Mouse (Mus musculus) ES-CJ7 (cell line): ENCODE measurements around the gene Ank3.

ENCODE experiments used
- DNase-seq: peaks from one replicate; pipeline ENCODE4 v3.0.0; 2011; ENCODE audit warnings: low read depth, low spot score

Ank3 gene

DNA sequence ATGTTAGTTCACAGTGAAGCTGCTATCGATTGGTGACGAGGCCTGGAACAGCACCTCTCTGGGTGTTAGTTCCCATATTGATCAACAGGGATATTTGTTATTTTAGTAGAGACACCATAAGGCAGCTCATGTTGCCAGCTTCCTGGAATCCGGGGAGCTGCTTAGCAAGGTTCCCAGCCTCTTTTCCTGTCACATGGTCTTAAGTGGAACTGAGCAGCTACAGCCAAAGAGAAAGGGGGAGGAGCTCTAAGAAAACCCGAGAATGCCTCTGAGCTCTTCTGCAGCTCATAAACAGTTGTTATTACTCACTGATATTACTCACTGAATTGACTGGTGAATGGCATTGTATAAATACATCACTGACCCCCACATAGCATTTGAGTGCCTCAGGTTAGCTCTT, 318.3 kb downstream of the Ank3 start:
- no peak for DNase-seq

DNA sequence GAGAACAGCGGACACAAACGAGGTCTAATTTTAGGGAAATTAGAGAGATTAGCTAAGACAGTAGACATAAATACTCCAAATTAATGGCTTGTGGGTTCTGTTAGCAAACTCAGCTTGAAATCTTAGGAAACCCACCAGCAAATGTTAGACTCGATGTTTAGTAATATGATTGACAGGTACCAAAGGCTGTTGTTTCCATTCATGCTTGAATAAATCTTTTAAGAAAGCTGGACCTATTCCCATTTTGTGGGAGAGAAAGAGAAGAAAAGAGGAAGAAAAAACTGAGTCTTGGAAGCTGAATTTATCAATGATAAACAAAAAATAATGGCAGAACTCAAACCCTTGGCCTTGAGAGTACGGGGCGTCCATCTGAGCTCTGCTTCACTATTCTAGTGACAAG, 320.8 kb downstream of the Ank3 start:
- no peak for DNase-seq

DNA sequence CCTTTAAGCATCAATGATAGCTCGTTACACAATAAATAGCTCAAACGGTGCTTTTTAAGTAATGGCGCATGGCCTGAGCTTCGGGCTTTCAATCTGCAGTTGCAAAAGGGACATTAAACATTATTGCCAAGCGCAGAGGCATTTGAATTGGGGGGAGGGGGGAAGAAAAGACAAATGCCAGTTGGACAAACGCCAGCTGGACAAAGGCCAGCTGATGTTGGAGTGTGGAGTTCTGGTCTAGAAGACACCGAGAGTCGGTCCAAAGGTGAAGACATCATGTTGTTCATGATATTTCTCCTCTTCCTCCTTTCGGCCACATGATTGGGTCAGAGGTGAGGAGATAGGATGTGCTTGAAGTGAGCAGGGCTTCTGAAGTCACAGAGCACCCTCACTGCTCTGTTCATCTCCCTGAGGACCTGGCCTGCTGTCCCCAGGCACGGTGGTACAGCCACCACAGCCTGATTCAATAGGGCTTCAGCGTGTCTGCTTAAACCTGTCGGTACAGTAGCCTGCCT, 321.4 kb downstream of the Ank3 start:
- DNase-seq = no peak

DNA sequence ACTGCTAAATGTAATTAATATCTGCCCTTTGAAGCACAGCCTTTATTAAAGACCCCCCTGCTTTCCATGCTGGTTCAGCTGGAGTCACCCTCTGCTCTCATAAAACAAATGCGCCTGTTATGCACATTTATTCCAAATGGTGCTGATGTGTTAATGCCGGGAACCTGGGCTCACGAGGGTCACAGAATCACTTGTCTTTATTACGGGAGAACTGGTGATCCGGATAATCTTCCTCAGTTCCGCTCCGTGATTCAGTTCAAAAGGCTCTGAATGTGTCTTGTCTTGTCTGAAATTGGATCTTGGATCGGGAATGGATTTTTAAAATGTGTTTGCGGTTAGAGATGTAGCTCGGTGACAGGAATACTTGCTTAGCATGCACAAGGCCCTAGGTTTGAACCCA, 321.9 kb downstream of the Ank3 start:
- no peak for DNase-seq

DNA sequence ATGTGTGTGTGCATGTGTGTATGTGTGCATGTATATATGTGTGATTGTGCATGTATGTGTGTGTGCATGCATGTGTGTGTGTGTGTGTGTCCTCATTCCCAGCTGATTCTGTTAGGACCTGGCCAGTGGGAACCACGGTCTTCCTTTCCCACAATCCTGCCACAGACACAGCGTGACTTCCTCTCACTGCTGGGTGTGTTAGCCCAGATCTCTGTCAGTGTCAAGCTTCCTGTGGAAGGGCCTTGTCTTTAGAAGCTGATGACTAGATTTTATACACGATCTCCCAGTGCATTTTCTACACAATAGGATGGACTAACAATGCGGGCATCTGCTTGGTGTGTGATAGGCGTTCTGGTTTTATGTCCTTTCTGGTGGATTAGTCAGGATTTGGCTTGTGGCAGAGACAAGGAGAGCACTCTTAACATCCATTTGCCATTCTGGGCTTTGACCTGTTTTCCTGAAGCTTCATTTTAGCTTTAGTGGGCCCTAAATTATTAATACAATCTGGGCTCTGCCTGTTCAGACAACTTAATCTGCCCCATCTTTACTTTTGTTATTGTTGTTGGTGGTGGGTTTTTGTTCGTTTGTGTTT, 322.4 kb downstream of the Ank3 start:
- no peak for DNase-seq

DNA sequence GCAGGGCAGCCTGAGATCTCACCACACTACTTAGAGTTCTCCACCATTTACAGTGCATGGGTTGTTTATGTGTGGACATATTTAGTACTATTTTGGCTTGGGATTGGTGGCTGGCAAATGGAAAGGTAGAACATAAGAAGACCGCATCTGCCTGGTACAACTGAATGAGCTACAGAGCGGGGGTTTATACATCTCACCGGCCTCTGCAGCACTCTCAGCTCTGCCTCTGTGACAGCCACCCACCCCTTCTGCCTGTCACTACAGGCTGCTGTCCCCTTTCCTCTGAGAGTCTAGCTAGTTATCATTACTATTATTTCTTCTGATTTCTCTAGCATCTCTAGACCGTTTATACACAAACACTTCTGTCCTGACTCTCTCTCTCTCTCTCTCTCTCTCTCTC, 325.6 kb downstream of the Ank3 start:
- DNase-seq = no peak

DNA sequence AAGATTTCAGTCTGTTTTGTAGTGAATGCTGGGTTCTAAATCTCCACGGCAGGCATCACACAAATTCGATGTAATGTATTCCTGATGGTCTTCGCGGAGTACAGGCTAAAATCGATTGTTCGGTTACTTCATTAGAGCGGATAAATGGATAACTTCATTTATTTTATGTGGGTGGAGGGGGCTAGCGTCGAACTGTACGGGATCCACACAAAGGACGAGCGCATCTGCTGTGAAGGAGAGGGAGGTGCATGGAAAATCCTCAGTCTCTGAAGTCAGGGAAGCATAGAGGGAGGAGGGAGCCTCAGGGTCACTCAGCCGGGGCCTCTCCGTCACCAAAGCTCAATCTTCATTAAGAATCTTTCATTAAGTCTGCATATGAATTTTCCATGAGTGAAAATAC, 326.5 kb downstream of the Ank3 start:
- no peak for DNase-seq

DNA sequence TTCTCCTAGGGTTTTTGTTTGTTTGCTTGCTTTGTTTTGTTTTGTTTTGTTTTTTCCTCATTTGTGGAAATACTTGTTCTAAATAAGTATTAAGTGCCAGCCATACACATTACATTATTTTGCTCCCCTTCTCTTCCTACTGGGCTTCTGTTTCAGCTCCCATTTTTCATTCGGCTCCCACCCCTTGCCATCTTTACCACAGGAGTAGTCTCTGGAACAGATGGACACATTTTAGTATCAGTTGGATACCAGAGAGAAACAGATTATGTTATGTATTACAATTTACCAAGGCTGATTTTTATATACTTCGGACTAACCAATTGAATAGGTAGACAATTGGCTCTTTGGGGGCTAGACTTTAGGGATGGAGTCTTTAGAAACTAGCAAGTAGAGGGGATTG, 327.7 kb downstream of the Ank3 start:
- DNase-seq = no peak

DNA sequence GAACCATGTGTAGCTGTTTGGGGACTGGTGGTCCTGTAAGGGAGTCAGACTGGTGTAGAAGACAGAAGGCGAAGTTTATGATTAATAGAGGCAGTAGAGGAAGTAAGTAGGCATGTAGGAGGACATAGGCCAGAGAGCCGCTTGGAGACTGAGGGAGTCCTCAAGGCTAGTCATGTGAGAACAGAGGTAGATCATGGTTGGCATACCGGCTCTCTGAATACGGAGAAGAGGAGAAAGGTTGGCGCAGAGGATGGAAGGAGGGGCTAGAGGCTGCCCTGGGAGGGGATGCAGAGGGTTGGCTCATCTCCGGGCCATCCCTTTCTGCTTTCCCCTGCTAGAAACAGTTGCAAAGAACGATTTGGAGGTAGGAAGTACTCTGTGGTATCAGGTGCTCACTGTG, 328.2 kb downstream of the Ank3 start:
- DNase-seq = no peak

DNA sequence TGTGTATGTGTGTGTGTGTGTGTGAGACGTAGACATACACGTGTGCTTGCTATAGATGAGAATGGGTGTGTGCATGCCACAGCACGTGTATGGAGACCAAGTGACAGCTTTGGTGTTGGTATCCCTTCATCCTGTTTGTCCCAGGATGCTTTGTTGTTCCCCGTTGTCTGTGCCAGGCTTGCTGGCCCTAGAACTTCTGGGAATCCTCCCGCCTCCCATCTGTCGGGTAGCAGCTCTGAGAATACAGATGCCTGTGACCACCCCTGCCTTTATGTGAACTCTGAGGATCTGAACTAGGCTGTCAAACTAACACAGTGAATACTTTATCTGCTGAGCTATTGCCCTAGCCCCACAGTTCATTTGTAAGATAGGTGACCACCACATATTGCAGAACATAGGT, 330.3 kb downstream of the Ank3 start:
- no peak for DNase-seq

DNA sequence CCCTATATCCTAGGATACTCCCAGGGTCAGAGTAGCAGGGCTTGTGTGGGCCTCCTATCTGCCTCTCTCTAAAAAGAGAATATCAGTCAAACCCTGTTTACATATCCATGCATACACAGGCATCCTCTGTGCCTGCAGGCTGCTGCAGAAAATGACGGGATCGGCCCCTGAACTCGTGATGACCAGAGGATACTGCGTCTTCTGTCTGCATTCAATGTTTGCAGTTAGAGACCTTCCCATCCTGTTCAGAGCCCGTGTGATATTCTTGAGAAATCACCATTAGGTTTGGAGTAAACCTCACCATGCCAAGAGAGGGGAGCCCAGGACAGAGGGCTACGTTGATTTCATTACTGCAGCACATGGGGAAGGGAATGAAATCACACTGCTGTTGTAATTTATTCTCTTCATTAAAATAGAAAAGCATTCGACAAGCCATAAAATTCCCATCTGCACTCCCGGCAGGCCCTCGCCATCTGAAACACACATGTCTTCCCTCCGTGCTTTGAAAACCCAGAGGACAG, 331.8 kb downstream of the Ank3 start:
- no peak for DNase-seq

DNA sequence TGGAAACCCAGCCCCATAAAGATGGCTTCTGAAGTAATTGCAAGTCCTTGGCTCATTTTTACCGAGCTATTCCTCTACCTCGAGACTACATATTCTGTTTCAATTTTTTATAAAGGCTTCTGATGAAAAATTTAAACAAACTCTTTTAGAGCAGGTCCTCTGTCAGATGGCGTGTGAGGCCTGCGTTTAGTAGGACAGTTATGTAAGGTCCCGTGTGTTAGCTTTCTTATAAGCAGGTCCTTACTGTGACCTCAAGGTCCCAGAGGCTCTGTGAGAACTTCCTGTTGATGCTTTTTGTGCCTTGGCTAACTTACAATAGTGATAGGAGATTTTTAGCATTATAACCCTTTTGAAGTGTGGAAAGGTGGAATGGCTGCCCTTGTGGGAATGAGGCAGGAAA, 332.8 kb downstream of the Ank3 start:
- no peak for DNase-seq

DNA sequence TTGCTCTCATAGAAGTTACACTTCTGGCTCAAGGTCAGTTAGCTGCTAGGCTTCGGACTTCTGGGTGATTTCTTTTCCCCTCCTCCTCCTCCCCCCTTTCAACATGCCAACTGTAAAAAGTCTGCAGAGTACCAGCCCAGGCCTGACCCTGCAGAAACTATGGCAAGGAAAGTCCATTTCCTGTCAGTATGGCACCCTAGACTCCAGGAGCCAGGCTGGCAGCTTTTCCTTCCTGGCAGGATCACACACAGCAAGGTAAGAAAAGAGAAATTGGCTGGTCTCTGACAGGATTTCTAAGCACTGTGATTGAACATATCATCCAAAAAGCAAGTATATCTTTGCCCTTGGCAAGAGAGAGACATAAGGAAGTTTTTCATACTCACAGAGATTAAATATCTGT, 333.3 kb downstream of the Ank3 start:
- no peak for DNase-seq

DNA sequence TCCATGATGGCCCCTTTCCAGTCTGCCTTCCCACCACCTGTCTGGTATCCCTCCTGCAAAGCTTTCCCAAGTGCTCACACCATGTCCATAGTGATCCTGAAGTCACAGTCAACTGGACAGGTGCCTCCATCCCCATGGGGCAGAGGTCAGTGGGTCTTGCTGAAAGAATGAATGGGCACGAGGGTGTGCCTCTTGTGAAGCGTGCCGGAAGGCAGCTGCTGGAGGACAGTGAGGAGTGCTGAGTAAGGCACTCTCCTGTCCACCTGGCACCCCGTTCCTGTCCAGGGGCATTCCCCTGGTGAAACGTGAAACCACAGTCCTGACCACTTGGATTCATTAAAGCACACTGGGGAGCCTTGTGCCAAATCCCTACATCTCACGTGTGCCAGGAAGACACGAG, 337.7 kb downstream of the Ank3 start:
- DNase-seq = no peak

DNA sequence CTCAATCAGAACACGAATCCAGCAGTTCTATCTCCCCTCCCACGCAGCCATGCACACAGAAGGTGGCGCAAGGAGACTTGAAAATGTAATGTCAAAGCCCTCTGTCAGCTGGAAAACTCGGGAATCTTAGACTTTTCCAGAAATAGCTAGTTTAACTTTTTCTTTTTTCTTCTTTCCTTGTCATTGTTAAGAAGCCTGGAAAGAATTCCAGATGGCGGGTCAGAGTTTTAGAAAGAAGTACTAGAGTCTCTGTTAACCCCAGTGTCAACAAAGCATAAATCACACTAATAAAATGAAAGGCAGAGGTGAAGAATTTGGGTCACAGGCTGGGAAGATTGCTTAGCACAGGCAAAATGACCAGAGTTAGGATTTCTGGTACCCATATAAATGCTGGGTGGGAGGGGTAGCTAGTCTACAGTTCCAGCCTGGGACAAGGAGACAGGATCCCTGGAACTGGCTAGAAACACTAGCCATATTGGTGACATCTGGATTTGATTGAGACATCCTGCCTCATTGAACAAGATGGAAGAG, 340.2 kb downstream of the Ank3 start:
- DNase-seq = no peak

DNA sequence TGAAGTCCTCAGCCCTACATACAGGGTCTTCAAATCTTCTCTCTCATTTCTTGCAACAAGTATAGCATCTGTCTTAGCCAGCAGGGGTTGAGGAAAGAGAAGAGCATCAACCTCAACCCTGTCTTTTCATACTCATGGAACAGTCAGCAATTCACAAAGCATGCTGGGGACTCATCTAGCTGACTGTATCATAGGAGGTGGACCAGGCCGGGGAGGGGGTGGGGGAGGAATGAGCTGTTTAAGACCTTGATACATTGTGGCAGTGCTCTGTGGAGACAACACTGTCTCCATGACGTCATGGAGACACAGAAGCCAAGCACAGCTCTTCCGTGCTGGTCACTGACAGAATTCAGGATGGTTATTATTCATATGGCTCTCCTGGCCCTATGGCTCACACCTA, 344.0 kb downstream of the Ank3 start:
- no peak for DNase-seq

DNA sequence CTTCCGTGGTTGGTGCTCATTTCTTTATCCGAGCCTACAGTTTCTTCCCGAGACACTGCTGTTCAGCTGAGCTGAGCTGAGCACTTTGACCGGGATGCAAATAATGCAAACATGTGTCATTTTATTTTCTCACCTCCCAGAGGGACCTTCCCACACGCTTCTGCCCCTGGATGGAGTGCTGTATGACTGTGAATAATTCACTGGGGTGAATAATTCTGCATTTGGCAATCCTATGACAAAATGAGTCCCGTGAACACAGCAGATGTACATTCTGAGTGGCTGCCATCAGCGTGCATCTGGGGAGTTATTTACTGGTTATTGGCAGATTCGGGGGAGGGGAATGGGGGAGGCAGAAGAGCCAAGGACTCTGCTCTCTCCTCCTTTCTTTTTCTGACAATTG, 345.6 kb downstream of the Ank3 start:
- DNase-seq = no peak

DNA sequence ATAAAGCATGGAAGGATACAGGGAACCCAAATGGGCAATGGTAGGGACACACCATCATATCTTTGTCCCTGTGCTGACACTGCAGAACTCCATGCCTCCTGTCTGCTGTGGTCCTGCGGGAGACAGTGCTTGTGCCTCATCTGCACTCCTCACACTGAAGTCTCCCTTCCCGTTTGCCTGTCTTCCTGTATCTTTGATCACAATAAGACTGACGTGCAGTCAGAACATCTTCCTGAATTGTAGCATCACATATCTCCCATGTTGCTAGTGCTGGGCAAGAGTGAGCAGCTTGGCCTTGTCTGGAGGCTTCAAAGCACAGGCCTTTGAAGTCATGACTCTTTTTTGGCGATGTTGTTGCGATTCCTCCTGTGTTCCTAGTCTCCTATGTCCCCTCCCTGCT, 346.3 kb downstream of the Ank3 start:
- DNase-seq = no peak

DNA sequence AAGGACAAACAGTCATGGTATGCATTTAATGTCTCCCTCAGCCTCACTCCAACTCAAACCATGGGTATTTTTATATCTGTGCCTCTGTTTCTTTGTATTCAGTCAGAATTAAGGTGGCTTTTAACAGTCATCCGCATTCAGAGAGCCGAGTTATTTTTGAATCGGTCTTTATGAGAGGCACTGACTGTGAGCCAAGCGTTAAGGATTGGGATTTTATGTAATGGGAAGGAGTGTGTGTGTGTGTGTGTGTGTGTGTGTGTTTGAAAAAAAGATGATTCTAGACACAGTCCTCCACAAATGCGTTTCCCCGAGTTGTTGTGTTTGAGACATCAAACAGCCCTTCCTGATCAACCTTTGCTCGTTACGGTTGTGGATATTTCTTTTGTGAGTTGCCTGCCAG, 347.7 kb downstream of the Ank3 start:
- no peak for DNase-seq

DNA sequence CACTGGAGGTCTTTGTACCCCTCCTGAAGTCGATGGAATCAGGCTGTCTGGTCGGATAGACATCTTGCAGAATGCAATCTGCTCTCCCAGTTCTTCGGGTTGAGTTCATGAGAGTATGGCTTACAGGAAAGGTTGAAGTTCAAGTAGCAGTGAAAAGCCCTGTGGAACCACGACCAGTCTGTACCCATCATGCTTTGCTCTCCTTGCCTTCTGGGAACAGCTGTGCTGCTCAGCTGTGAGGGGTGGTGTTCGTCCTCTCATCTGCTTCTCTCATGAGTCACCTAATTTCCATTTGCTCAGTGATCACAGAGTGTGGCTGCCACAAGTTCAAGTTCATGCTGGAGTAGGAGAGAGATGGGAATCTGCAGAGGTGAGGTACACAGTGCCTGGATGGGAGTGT, 348.2 kb downstream of the Ank3 start:
- DNase-seq = no peak

DNA sequence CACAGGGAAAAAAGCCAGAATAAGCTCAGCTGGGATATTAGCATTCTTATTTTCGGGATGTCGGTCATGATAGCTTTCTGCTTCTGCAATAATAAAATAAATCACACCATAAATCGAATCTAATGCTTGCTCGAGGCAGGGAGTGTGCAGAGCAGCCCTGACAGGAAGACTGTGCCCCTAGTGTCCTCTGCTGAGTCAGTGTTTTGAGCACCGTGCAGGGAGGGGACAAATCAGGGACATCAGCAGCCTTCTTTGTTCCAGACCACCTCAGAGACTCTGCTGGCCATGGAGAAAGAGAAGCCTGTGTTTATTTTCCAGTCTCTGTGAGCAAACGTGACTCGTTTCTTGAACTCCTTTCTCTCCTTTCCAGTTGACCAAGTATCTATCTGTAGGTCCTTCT, 352.8 kb downstream of the Ank3 start:
- no peak for DNase-seq

DNA sequence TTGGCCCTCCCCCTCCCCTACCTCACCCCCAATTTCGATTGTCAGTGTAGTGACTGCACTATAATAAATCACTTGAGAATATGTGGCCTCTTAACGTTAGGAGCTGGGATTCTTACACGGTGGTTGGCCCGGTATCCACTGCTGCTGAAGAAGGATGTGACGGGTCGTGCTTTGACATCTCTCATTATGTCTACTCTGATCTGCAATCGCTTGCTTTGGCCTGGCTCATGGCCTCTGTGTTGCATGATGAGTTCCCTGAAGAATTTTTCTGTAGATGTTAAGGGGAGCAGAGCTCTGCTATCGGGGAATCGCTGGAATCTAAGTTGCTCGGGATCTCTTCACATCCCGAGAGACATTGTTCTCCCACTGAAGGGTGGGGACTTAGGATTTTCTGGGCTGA, 354.9 kb downstream of the Ank3 start:
- no peak for DNase-seq

DNA sequence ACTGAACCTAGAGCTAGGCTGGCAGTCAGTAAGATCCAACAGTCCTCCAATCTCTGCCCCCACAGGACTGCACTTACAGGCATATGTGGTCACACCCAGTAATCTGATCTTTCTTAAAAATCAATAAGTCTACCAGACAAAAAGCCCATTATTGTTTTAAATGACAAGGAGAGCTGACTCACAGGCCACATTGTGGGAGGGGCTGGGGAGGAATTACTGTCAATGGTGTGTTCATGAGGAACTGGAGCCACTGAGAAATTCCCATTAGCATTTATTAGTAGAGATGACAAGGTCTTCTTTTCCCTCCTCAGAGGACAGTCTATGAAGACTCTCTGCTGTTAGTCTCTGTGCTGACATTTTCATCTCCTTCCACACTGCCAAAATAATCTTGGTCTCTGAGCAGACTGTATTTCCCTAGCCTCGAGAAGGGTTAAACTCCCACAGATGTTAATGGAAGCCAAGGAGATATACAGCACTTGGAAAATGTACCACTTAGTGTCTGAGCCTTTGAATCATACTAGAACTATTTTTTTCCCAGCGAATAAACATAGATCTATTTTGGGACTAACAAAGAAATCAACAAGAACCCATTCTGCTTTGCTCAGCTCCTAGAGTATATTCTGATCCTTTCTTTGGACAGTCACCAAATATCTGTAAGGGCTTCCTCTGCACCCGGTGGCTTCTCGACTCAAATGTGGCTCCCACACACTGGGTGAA, 358.5 kb downstream of the Ank3 start:
- DNase-seq = no peak
